Mouse (Mus musculus) kidney, postnatal 0 days (tissue): Measurements from ENCODE around the gene Gm20441. TPM values are rescaled to one million over a fixed set of nuclear protein-coding genes. Genes with fewer than 3 reads are reported as not detected.
"Not testable (repeated sequence)": the region's sequence is repeated elsewhere in the genome, so short reads cannot be mapped to it uniquely, and the experiment has no call there.

Experiments used
- ATAC-seq: fragments of 200-750 bp; cut with Nextera tagmentation; replicated peaks from 2 replicates; pipeline ENCODE4 v1.8.0; 2017; ENCODE audit warnings: low read depth, moderate number of reproducible peaks, moderate TSS enrichment, moderate library complexity; ENCODE audit not compliant: low FRiP score
- DNase-seq: peaks from one replicate; pipeline ENCODE4 v3.0.0-alpha.2; 2016; ENCODE audit warnings: low spot score
- H3K27ac ChIP-seq: fragments of 300-500 bp; sonication (generic); 2 replicates; pipeline ENCODE4 v1.5.1; 2014; ENCODE audit warnings: mild to moderate bottlenecking
- H3K27me3 ChIP-seq: fragments of 300-500 bp; sonication (generic); 2 replicates; pipeline ENCODE4 v1.6.1; 2014; ENCODE audit warnings: low read length, mixed read lengths; ENCODE audit not compliant: insufficient read depth
- H3K36me3 ChIP-seq: fragments of 300-500 bp; sonication (generic); 2 replicates; pipeline ENCODE4 v1.6.1; 2014; ENCODE audit warnings: low read length, mixed read lengths; ENCODE audit not compliant: insufficient read depth
- H3K4me1 ChIP-seq: fragments of 300-500 bp; sonication (generic); replicated peaks from 2 replicates; pipeline ENCODE4 v1.6.1; 2014; ENCODE audit warnings: antibody characterized with exemption, low read length, mixed read lengths; ENCODE audit not compliant: insufficient read depth
- H3K4me2 ChIP-seq: fragments of 300-500 bp; sonication (generic); 2 replicates; pipeline ENCODE4 v1.6.1; 2014; ENCODE audit warnings: mild to moderate bottlenecking, low read length, moderate library complexity, mixed read lengths
- H3K4me3 ChIP-seq: fragments of 300-500 bp; sonication (generic); replicated peaks from 2 replicates; pipeline ENCODE4 v1.5.1; 2014; ENCODE audit warnings: low read depth, low read length
- H3K9ac ChIP-seq: fragments of 300-500 bp; sonication (generic); 2 replicates; pipeline ENCODE4 v1.6.1; 2014; ENCODE audit warnings: low read depth, low read length
- H3K9me3 ChIP-seq: fragments of 300-500 bp; sonication (generic); replicated peaks from 2 replicates; pipeline ENCODE4 v1.6.1; 2016; ENCODE audit warnings: low read length, inconsistent platforms, mixed read lengths
- CTCF ChIP-seq: IDR thresholded peaks from 2 replicates; pipeline ENCODE4 v1.5.1; 2016; ENCODE audit warnings: antibody characterized with exemption, low read depth, mild to moderate bottlenecking, moderate library complexity
- WGBS: fragments of 180-500 bp; shearing (Covaris S2); extraction: QIAGEN DNeasy Blood & Tissue Kit; methylation state at CpG from one replicate; pipeline ENCODE4 v1.1.7; 2014; 5-methylcytosine and 5-hydroxymethylcytosine counted together
- polyA plus RNA-seq: library from polyadenylated mRNA; unstranded; fragments of >200 nt; fragmentation: Nextera tagmentation; extraction: Ambion mirVana; gene quantifications from 2 replicates; pipeline ENCODE4 v1.2.1, GENCODE M21; 2015

The Gm20441 gene
- polyA plus RNA-seq, 1 experiment from 2014 or later = 0.71 TPM

- Histone ChIP-seq H3K4me2 (no peak overlapping the region), H3K27ac (0 out of 2 replicates have a peak overlapping the region, but pooled peaks have one; percentile 9), H3K36me3 (no peaks in the 10 kb centered on the region), H3K9ac (no peak overlapping the region), H3K27me3 (no peaks in the 10 kb centered on the region), H3K4me3 (no peak overlapping the region), H3K9me3 (no peaks in the 10 kb centered on the region), H3K4me1 (no peaks in the 10 kb centered on the region)
- TF ChIP-seq CTCF = no peak
- 88% methylated on average over 5 of the region's 5 CpGs for WGBS
- no peak for DNase-seq
- ATAC-seq = no peak
Observed at GRCm38 (mm10) chr10:75774102-75774501, 6.7 kb downstream of the Gm20441 start.

- Histone ChIP-seq H3K27me3 (no peaks in the 10 kb centered on the region), H3K9ac (peak within 1 kb of the TSS; percentile 66), H3K27ac (peak within 1 kb of the TSS; percentile 38), H3K9me3 (no peaks in the 10 kb centered on the region), H3K36me3 (no peaks in the 10 kb centered on the region), H3K4me3 (peak within 1 kb of the TSS; percentile 50), H3K4me1 (no peaks in the 10 kb centered on the region), H3K4me2 (peak within 1 kb of the TSS; percentile 69)
- peak; percentile 96 for ATAC-seq
- peak; percentile 95 for DNase-seq
- under 1% methylated on average over 47 of the region's 47 CpGs for WGBS
- peak; percentile 55 for TF ChIP-seq CTCF
Observed at GRCm38 (mm10) chr10:75772795-75773664, 7.7 kb downstream of the Gm20441 start, which contains the start of gene Ddt. Gene Ddt (minus strand): TSS chr10:75773414.

GRCm38 (mm10) chr10:75767756-75768155, 13.0 kb downstream of the Gm20441 start:
- not testable (repeated sequence) for H3K27me3 ChIP-seq, DNase-seq, H3K9me3 ChIP-seq, H3K4me1 ChIP-seq, H3K27ac ChIP-seq, ATAC-seq, H3K36me3 ChIP-seq, H3K4me2 ChIP-seq, H3K9ac ChIP-seq, H3K4me3 ChIP-seq
- WGBS = 44% methylated on average over 5 of the region's 5 CpGs

GRCm38 (mm10) chr10:75766856-75767255, 13.9 kb downstream of the Gm20441 start:
- no peak for TF ChIP-seq CTCF
- ATAC-seq = no peak
- no peaks in the 10 kb centered on the region for H3K36me3 ChIP-seq
- H3K27ac ChIP-seq = no peak overlapping the region
- no peaks in the 10 kb centered on the region for H3K4me1 ChIP-seq
- H3K9me3 ChIP-seq = no peaks in the 10 kb centered on the region
- DNase-seq = no peak
- WGBS = 81% methylated on average over 6 of the region's 6 CpGs
- no peak overlapping the region for H3K4me3 ChIP-seq
- no peaks in the 10 kb centered on the region for H3K27me3 ChIP-seq
- H3K9ac ChIP-seq = no peak overlapping the region
- H3K4me2 ChIP-seq = no peak overlapping the region

- TF ChIP-seq CTCF = peak; percentile 84
- H3K9me3 ChIP-seq = no peaks in the 10 kb centered on the region
- DNase-seq = peak; percentile 80
- no peaks in the 10 kb centered on the region for H3K4me1 ChIP-seq
- H3K27ac ChIP-seq = peak overlapping the region; percentile 82
- WGBS = 1% methylated on average over 27 of the region's 27 CpGs
- H3K36me3 ChIP-seq = no peaks in the 10 kb centered on the region
- H3K4me2 ChIP-seq = peak overlapping the region; percentile 88
- ATAC-seq = peak; percentile 16
- H3K27me3 ChIP-seq = no peaks in the 10 kb centered on the region
- H3K9ac ChIP-seq = peak overlapping the region; percentile 54; the same call in 1 of the 2 replicates
- H3K4me3 ChIP-seq = peak overlapping the region; percentile 87
Observed at GRCm38 (mm10) chr10:75764519-75765473, 16.0 kb downstream of the Gm20441 start.
